Mouse (Mus musculus): ENCODE measurements around the gene Rnf34. TPM values are rescaled to one million over a fixed set of nuclear protein-coding genes. Genes with fewer than 3 reads are reported as not detected.

Rnf34 gene
- polyA plus RNA-seq, 1 experiment from 2014 or later, result 41.4 TPM

DNA sequence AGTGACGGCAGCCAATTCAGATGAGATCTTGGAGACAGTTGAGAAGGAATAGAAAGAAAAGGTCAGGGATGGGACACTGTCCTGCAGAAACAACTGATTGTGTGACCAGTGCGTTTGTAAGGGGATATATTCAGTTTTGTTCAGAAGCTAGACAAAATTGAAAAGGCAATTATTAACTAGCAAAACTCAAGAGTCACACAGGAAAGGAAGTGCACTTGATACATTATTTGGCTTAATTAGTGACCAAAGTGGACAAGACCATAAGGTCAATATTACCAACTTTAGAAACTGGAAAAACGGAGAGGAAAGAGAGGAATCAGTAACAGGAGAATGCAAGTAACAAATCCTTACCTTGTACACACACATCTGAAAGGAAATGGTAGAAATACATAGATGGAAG is 26.8 kb downstream of the Rnf34 start:
- no peak overlapping the region for H3K27ac ChIP-seq (replicated peaks)

DNA sequence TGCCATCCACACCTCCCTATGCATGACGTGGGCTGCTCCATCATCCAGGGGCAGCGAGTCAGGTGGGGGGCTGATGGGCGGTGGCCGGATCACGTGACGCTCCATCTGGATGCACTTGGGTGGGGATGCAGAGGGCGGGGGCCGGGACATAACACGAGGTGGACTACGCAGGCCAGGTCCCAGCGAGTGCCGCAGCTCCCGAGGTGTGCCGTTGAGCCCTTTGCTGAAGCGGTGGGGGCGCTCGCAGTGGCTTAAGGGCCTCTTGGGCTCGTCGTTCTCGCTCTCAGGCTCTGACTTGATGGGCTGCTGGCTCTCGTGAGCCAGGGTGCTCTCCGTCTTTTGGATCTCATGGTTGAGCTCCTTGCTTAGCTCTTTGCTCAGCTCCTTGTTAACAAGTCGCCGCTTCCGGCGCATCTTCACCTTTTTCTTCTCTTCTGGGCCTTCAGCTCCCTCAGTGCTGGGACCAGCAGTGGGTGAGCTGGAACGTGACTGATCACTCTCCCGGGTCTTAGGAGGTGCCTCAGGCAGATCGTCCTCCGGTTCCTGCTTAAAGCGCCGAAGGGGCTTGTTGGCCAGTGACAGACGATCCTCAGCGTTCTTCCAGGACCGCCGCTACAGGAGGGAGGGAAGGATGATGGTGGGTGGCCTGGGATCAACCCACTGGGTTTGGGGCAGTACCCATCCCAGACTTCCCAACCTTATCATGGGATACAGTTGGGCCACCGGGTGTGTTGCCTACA is 30.6 kb downstream of the Rnf34 start:
- Histone ChIP-seq H3K9me3 (replicated peaks) (no peaks in the 10 kb centered on the region), H3K36me3 (peaks cover 55% of the 10 kb centered on the region), H3K4me3 (replicated peaks) (no peak overlapping the region), H3K4me2 (no peak overlapping the region), H3K27ac (replicated peaks) (no peak overlapping the region), H3K4me1 (peaks cover 6% of the 10 kb centered on the region), H3K9ac (replicated peaks) (no peak overlapping the region), H3K27me3 (replicated peaks) (no peaks in the 10 kb centered on the region)
- WGBS, result 93% methylated on average over 37 of the region's 37 CpGs
- no peak for ATAC-seq (ENCODE audit: low FRiP score)

More for the DNA sequence above, 26.8 kb downstream of the Rnf34 start:
- Histone ChIP-seq H3K4me1 (no peaks in the 10 kb centered on the region), H3K27me3 (replicated peaks) (no peaks in the 10 kb centered on the region), H3K4me2 (no peak overlapping the region), H3K36me3 (peaks cover 66% of the 10 kb centered on the region), H3K4me3 (replicated peaks) (no peak overlapping the region), H3K9me3 (replicated peaks) (no peaks in the 10 kb centered on the region), H3K9ac (replicated peaks) (no peak overlapping the region)
- ATAC-seq (ENCODE audit: low FRiP score), result no peak
- WGBS, result 73% methylated on average over 3 of the region's 3 CpGs

DNA sequence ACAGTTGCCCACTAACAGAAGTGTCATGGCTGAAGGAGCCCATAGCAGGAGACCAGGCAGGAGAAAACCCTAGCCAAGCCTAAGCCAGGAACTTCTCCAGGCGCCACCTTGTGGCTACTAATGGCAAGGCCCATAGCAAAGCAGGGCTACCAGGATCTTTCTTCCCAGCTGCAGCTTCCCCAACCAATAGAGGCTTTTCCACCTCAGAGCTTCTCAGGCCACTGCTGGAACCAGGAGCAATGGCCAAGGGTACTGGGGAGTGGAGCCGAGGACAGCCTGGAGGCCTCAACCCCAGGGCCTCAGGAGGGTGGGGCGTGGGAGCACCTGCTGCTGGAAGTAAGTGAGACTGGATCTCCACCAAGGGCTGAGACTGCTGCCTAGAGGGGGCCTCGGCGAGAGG is 31.5 kb downstream of the Rnf34 start:
- peak; percentile 79 for ATAC-seq (ENCODE audit: low FRiP score)
- H3K36me3 ChIP-seq, result peaks cover 52% of the 10 kb centered on the region

DNA sequence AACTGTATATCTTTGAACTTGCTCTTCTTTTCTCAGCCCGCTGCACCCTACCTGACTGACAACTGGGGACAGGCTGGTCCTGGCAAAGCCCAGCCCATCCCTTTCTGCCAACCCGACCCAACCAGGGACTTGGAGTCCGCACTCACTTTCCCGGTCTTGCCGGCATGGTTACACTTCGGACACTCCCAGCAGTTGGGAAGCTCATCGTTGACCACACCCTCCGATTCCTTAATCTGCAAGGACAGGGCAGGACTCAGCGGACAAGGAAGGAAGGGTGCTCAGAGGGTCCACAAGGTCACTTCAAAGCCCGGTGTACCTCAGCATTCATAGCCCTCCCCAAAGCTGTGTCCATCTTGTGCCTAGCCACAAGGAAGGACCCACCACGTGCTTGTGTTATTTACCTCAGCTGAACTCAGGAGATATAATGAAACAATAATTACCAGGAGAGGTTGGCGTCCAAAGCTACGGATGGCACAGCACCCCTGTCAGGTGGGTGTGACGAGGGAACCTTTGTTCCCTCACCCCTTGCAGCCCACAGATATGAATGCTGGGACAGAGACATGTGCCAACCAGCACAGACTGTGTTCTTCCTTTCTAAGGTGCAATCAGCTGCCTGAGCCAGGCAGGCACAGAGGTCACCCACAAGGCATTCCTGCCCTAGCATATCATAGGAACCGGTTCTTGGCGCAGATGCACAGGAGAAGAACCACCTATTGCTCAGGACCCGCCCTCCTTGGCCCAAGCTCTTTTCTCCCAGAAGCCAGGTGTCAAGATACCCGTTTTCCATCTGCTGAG is 32.6 kb downstream of the Rnf34 start:
- no peak for ATAC-seq (ENCODE audit: low FRiP score)
- no peak overlapping the region for H3K4me3 ChIP-seq (replicated peaks)
- H3K9me3 ChIP-seq (replicated peaks), result no peaks in the 10 kb centered on the region
- peaks cover 42% of the 10 kb centered on the region for H3K36me3 ChIP-seq
- H3K4me1 ChIP-seq, result peaks cover 15% of the 10 kb centered on the region
- no peak overlapping the region for H3K4me2 ChIP-seq
- no peaks in the 10 kb centered on the region for H3K27me3 ChIP-seq (replicated peaks)
- no peak overlapping the region for H3K9ac ChIP-seq (replicated peaks)
- no peak overlapping the region for H3K27ac ChIP-seq (replicated peaks)
- 93% methylated on average over 18 of the region's 18 CpGs for WGBS

More for the DNA sequence above, 31.5 kb downstream of the Rnf34 start:
- no peaks in the 10 kb centered on the region for H3K9me3 ChIP-seq (replicated peaks)
- H3K27ac ChIP-seq (replicated peaks), result no peak overlapping the region
- no peak overlapping the region for H3K9ac ChIP-seq (replicated peaks)
- no peak overlapping the region for H3K4me2 ChIP-seq
- peaks cover 14% of the 10 kb centered on the region for H3K4me1 ChIP-seq
- WGBS, result 54% methylated on average over 5 of the region's 5 CpGs
- H3K27me3 ChIP-seq (replicated peaks), result no peaks in the 10 kb centered on the region
- no peak overlapping the region for H3K4me3 ChIP-seq (replicated peaks)

DNA sequence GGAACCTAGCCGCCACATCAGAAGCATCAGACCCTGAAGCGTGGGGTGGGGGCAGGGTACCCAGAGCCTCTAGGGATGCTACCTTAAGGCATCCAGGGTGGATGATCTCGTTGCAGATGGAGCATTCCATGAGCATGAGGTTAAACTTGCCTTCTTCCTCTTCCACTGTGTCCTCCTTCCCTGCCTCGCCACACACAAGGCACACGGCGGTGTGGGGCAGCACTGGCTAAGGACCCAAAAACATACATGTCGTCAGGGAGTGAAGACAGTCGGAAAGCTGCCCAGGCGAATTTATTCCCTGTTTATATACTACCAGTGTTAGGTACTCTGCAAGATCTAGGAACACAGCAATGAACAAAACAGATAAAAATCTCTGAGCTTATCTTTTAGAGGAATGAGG is 33.4 kb downstream of the Rnf34 start:
- 89% methylated on average over 9 of the region's 9 CpGs for WGBS
- H3K36me3 ChIP-seq, result peaks cover 34% of the 10 kb centered on the region
- no peak for ATAC-seq (ENCODE audit: low FRiP score)

DNA sequence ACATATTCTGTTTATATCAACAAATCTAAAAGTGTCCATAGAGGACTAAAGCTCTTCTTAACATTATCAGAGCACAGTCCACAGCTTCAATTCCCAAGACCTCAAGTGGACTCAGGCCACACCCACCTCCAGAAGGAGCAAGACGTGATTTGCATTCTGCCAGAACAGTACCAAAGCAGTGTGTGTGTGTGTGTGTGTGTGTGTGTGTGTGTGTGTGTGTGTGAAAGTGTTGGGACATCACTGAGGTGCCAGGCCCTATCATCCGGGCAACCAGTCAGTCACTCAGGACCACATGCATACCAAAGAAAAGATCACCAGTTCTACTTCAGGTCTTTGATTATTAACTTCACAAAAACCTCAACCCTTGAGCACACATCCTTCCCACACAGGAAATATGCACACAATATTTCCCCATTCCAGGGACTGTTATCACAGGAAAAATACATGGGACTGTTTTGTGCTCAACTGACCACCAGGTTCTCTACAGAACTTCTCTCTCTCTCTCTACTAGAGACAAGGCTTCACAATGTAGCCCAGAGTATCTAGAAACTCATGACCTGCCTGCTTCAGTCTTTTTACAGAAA is 33.9 kb downstream of the Rnf34 start:
- Histone ChIP-seq H3K36me3 (peaks cover 31% of the 10 kb centered on the region), H3K9ac (replicated peaks) (no peak overlapping the region), H3K4me3 (replicated peaks) (no peak overlapping the region), H3K9me3 (replicated peaks) (no peaks in the 10 kb centered on the region), H3K4me1 (peaks cover 26% of the 10 kb centered on the region), H3K27me3 (replicated peaks) (no peaks in the 10 kb centered on the region), H3K27ac (replicated peaks) (no peak overlapping the region), H3K4me2 (no peak overlapping the region)
- no peak for ATAC-seq (ENCODE audit: low FRiP score)
- WGBS, result 69% methylated on average over 2 of the region's 2 CpGs

More for the DNA sequence above, 33.4 kb downstream of the Rnf34 start:
- H3K9me3 ChIP-seq (replicated peaks), result no peaks in the 10 kb centered on the region
- H3K27me3 ChIP-seq (replicated peaks), result no peaks in the 10 kb centered on the region
- no peak overlapping the region for H3K9ac ChIP-seq (replicated peaks)
- H3K4me1 ChIP-seq, result peaks cover 22% of the 10 kb centered on the region
- no peak overlapping the region for H3K27ac ChIP-seq (replicated peaks)
- no peak overlapping the region for H3K4me2 ChIP-seq
- no peak overlapping the region for H3K4me3 ChIP-seq (replicated peaks)

DNA sequence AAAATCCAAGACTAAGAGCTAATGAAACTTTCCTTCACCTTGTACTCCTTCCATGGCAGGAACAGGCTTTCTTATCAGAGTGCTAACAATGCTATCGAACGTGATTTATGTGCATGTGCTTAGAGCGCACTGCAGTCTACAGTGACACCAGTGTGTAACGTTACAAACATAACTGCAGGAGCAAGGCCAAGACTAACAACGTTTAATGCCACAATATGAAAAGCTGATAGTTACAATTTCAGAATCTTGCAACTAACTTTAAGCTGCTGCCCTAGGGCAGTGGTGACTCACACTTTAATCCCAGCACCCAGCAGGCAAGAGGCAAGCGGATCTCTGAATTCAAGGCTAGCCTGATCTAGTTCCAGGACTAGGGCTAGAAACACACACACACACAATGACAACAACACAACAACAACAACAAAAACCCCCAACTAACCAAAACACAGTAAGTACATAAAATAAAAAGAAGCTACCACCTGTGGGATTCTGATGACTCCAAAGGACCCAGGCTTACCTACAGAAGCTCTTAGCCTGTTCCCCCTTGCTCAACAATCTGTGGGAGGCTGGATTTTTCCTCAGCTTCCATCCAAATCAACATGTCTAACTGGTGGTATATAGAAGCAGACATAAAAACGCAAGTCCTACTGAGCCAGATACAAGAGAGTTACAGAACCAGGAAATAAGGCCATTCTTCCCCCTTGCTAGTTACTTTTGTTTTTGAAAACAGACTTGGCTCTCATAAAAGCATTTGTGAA is 34.9 kb downstream of the Rnf34 start:
- Histone ChIP-seq H3K36me3 (peaks cover 20% of the 10 kb centered on the region), H3K27ac (replicated peaks) (no peak overlapping the region), H3K4me1 (peaks cover 30% of the 10 kb centered on the region), H3K27me3 (replicated peaks) (no peaks in the 10 kb centered on the region), H3K9ac (replicated peaks) (no peak overlapping the region), H3K9me3 (replicated peaks) (no peaks in the 10 kb centered on the region), H3K4me3 (replicated peaks) (no peak overlapping the region), H3K4me2 (no peak overlapping the region)
- ATAC-seq (ENCODE audit: low FRiP score), result no peak
- 78% methylated on average over 7 of the region's 7 CpGs for WGBS

DNA sequence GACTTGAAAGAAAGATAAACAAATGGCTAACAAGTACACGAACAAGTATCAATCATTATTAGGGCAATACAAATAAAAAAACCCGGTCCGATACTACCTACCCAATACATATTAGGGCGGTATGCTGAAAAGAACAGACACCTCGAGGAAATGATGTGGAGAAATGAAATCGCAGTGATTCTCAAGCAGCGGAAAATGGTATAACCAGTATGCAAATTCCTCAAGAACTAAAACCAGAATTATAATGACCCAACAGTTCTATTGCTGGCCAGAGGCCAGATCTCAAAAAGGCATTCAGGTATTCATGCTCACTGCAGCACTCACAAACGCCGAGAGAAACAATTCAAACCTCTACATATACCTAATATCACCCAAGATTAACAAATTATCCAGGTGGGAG is 37.2 kb downstream of the Rnf34 start:
- no peak overlapping the region for H3K9ac ChIP-seq (replicated peaks)
- H3K4me1 ChIP-seq, result peaks cover 30% of the 10 kb centered on the region
- no peaks in the 10 kb centered on the region for H3K27me3 ChIP-seq (replicated peaks)
- H3K36me3 ChIP-seq, result peaks cover 7% of the 10 kb centered on the region
- 83% methylated on average over 9 of the region's 9 CpGs for WGBS
- no peak for ATAC-seq (ENCODE audit: low FRiP score)
- no peak overlapping the region for H3K4me3 ChIP-seq (replicated peaks)
- no peak overlapping the region for H3K27ac ChIP-seq (replicated peaks)
- no peaks in the 10 kb centered on the region for H3K9me3 ChIP-seq (replicated peaks)
- no peak overlapping the region for H3K4me2 ChIP-seq

DNA sequence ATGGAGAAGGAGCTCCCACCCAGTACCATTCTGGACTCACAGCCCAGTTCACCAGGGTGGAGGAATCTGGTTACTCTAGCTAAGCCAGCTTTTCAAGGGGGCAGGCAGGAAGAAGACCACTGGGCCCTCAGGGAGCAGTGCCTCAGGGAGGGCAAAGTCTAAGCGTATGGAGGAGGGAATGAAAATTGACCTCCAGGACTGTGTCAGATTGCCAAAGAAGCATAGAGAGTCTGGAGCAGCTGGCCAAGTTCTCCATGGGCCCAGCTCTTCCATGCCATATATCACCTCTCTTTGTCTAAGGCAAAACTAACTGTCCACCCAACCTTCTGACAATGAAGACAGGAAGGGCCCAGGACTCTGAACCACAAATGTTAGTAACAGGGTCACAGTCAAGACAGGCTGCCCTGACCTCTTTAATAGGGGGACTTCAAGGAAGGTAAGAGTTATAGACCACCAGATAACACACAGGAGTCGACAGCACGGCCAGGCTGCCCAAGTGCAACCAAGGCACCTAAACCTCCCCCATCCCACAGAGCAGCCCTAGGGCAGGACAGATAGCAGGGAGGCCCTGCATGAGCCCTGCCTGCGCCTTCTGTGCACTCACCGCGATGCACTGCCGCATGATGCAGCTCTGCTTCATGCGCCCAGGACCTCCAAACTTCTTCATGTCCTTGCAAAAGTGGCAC is 38.2 kb downstream of the Rnf34 start:
- no peak overlapping the region for H3K27ac ChIP-seq (replicated peaks)
- WGBS, result 63% methylated on average over 8 of the region's 8 CpGs
- H3K4me1 ChIP-seq, result peaks cover 30% of the 10 kb centered on the region
- no peak overlapping the region for H3K9ac ChIP-seq (replicated peaks)
- no peak for ATAC-seq (ENCODE audit: low FRiP score)
- no peaks in the 10 kb centered on the region for H3K36me3 ChIP-seq
- no peaks in the 10 kb centered on the region for H3K27me3 ChIP-seq (replicated peaks)
- no peak overlapping the region for H3K4me3 ChIP-seq (replicated peaks)
- H3K9me3 ChIP-seq (replicated peaks), result no peaks in the 10 kb centered on the region
- no peak overlapping the region for H3K4me2 ChIP-seq

DNA sequence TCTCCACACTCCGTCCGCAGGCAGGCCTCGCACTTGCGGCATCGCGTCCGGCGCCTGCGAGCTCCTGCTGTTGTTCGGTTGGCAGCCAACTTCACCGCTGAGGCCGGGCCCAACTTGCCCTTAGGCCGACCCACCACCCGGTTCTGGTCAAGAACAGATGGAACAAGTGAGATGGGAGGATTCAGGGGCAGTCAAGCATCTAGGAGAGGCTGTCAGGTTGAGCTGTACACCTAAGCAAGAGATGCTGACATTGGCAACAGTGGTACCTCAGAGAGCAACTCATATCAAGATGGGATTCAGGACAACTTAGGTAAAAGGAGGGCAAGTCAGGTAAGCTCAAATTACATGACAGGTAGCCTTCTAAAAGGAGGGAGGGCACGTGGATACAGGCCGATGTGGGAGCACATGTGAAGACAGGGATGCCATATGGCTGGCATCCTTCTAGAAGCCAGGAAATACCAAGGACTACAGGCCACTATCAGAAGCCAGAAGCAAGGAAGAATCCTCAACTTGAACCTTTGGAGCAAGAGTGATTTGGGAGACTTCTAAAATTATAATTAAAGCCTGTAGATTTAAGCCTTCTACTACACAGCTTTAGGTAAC is 38.9 kb downstream of the Rnf34 start:
- Histone ChIP-seq H3K4me3 (replicated peaks) (no peak overlapping the region), H3K27ac (replicated peaks) (no peak overlapping the region), H3K36me3 (no peaks in the 10 kb centered on the region), H3K4me1 (peaks cover 30% of the 10 kb centered on the region), H3K9me3 (replicated peaks) (no peaks in the 10 kb centered on the region), H3K9ac (replicated peaks) (no peak overlapping the region), H3K4me2 (no peak overlapping the region), H3K27me3 (replicated peaks) (no peaks in the 10 kb centered on the region)
- 90% methylated on average over 16 of the region's 16 CpGs for WGBS
- ATAC-seq (ENCODE audit: low FRiP score), result no peak

DNA sequence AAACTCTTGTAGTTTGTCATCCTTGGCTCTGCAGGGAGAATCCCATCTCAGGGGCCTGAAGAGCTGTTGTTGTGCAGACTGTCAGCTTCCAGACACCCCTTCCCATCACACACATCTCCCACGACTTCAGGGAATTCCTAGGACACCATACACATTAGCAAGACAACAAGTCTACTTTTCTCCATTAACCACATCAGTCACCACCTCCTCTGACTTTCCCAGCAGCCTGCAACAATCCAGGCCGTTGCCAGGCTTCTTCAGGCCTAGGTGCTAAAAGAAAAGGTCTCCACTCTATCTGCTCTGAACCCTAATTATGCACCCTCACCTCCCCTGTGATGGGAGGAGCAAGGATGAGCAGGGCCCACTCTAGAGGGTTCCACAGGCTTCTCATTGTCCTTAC is 40.5 kb downstream of the Rnf34 start:
- Histone ChIP-seq H3K27ac (replicated peaks) (no peak overlapping the region), H3K27me3 (replicated peaks) (no peaks in the 10 kb centered on the region), H3K9ac (replicated peaks) (no peak overlapping the region), H3K36me3 (no peaks in the 10 kb centered on the region), H3K4me2 (no peak overlapping the region), H3K4me1 (peaks cover 36% of the 10 kb centered on the region), H3K9me3 (replicated peaks) (no peaks in the 10 kb centered on the region), H3K4me3 (replicated peaks) (no peak overlapping the region)
- no peak for ATAC-seq (ENCODE audit: low FRiP score)
- 53% methylated on average over 2 of the region's 2 CpGs for WGBS

All from neural tube, embryonic 15.5 days (tissue).